In the genomic region with DNA sequence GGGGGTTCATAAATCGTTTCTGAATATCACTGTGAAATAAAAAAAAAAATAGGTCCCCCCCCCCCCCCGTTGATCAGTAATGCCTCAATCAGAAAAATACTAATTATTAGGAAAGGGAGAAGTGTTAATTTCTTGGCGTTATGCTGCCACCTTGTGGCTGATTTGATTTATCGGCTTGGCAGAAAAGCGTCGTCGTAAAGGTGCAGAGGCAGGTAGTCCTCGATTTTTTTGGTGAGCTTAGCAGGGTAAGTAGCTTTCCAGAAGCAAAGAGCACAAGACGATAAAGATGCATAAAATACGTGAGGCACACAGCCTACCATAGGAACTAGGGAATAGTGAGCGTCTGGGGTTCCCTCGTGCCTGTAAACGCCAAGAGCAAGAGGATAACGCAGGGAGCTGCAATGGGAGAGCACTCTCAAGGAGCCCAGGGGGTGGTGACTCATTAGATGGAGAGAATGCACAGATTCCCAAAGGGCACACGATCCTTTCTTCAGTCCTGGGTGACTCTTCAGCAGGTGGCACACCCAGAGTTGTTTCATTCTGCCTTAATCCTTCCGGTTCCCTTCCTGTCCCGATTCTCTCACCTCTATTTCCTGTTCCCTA, we compare ENCODE assay signal across 8 mouse cellular contexts. TPM values are rescaled to one million over a fixed set of nuclear protein-coding genes. Genes with fewer than 3 reads are reported as not detected.
DNase-seq lines count a peak whose midpoint lies in the region; ATAC-seq and TF ChIP-seq lines count a peak whose summit lies in the region.

No protein-coding gene starts in this region.

- no peak for TF ChIP-seq POLR2A in kidney, adult 2 months (IDR thresholded peaks at IDR 0.05; ENCODE audit: low read depth, low read length)

- peak; percentile 66 for TF ChIP-seq CTCF in kidney, adult 2 months (conservative IDR thresholded peaks at IDR 0.05; ENCODE audit: insufficient read depth, insufficient read length, low read depth, low read length)

- WGBS in kidney, adult 2 months = 11% methylated on average over 17 of the region's 17 CpGs
- WGBS in forebrain, embryonic 14.5 days = 13% methylated on average over 17 of the region's 17 CpGs
- WGBS in limb, embryonic 12.5 days = 18% methylated on average over 17 of the region's 17 CpGs
- 15% methylated on average over 17 of the region's 17 CpGs for WGBS in midbrain, embryonic 13.5 days

- no peaks in the 10 kb centered on the region for H3K9me3 ChIP-seq in forebrain, embryonic 14.5 days (replicated peaks; ENCODE audit: control insufficient read depth, low read length)
- no peaks in the 10 kb centered on the region for H3K9me3 ChIP-seq in limb, embryonic 12.5 days
- H3K9me3 ChIP-seq in midbrain, embryonic 13.5 days = no peaks in the 10 kb centered on the region

- 0 out of 2 replicates have a peak, but pooled peaks cover 9% of the 10 kb centered on the region for H3K4me1 ChIP-seq in kidney, adult 2 months (ENCODE audit: control insufficient read depth, insufficient read depth, low read length)
- peaks cover 3% of the 10 kb centered on the region; the same call in 1 of the 2 replicates for H3K4me1 ChIP-seq in forebrain, embryonic 14.5 days (ENCODE audit: control insufficient read depth, insufficient read depth, low read length)
- peaks cover 3% of the 10 kb centered on the region; the same call in 1 of the 2 replicates for H3K4me1 ChIP-seq in limb, embryonic 12.5 days (replicated peaks)
- H3K4me1 ChIP-seq in midbrain, embryonic 13.5 days (replicated peaks) = 0 out of 2 replicates have a peak, but pooled peaks cover 3% of the 10 kb centered on the region

- H3K36me3 ChIP-seq in kidney, adult 2 months (ENCODE audit: control insufficient read depth, insufficient read depth, low read length) = no peaks in the 10 kb centered on the region
- H3K36me3 ChIP-seq in forebrain, embryonic 14.5 days (ENCODE audit: control insufficient read depth, insufficient read depth, low read length) = no peaks in the 10 kb centered on the region
- H3K36me3 ChIP-seq in limb, embryonic 12.5 days = no peaks in the 10 kb centered on the region
- H3K36me3 ChIP-seq in midbrain, embryonic 13.5 days = no peaks in the 10 kb centered on the region
- no peaks in the 10 kb centered on the region for H3K36me3 ChIP-seq in splenic B cell, adult 2 months (ENCODE audit: control insufficient read depth, insufficient read depth, low read length, poor library complexity, severe bottlenecking)

- DNase-seq in kidney, adult 2 months = peak; percentile 59
- no peak for DNase-seq in kidney, adult 11 months
- peak; percentile 51 for DNase-seq in c-Kit-positive CD71-positive TER-119-negative erythroid progenitor cells, embryonic 14.5 days (ENCODE audit: low read depth)
- DNase-seq in forebrain, embryonic 14.5 days (ENCODE audit: low spot score) = peak; percentile 82
- DNase-seq in hindlimb bud, embryonic 11.5 days (ENCODE audit: extremely low spot score, low read depth, low spot score) = peak; percentile 14
- peak; percentile 73 for DNase-seq in splenic B cell, adult 2 months (ENCODE audit: low read depth, low spot score)

- no peaks in the 10 kb centered on the region for H3K27me3 ChIP-seq in kidney, adult 2 months (replicated peaks; ENCODE audit: control insufficient read depth, insufficient read depth, low read length)
- peaks cover 8% of the 10 kb centered on the region; the same call in 1 of the 2 replicates for H3K27me3 ChIP-seq in forebrain, embryonic 14.5 days (replicated peaks; ENCODE audit: control insufficient read depth, insufficient read depth, low read length)
- peaks cover 6% of the 10 kb centered on the region; the same call in 1 of the 2 replicates for H3K27me3 ChIP-seq in limb, embryonic 12.5 days
- H3K27me3 ChIP-seq in midbrain, embryonic 13.5 days = peaks cover 50% of the 10 kb centered on the region
- H3K27me3 ChIP-seq in splenic B cell, adult 2 months (ENCODE audit: control insufficient read depth, insufficient read depth, low read length, poor library complexity, severe bottlenecking) = no peaks in the 10 kb centered on the region

- no peak overlapping the region for H3K4me3 ChIP-seq in kidney, adult 2 months (ENCODE audit: insufficient read depth, low read depth, low read length)
- peak overlapping the region; percentile 15; the same call in 1 of the 2 replicates for H3K4me3 ChIP-seq in forebrain, embryonic 14.5 days (ENCODE audit: low read depth, low read length)
- H3K4me3 ChIP-seq in limb, embryonic 12.5 days (replicated peaks) = no peak overlapping the region
- H3K4me3 ChIP-seq in midbrain, embryonic 13.5 days (replicated peaks) = 0 out of 2 replicates have a peak overlapping the region, but pooled peaks have one; percentile 15

- ATAC-seq in forebrain, embryonic 14.5 days = peak; percentile 23; the same call in 1 of the 2 replicates
- no peak for ATAC-seq in limb, embryonic 12.5 days (ENCODE audit: insufficient number of reproducible peaks, insufficient read depth, low FRiP score, low TSS enrichment, low read depth)
- ATAC-seq in midbrain, embryonic 13.5 days = 0 out of 2 replicates have a peak, but pooled peaks have one; percentile 30

- H3K9ac ChIP-seq in forebrain, embryonic 14.5 days (ENCODE audit: low read length) = no peak overlapping the region
- no peak overlapping the region for H3K9ac ChIP-seq in limb, embryonic 12.5 days (replicated peaks)
- no peak overlapping the region for H3K9ac ChIP-seq in midbrain, embryonic 13.5 days (replicated peaks)

- H3K4me2 ChIP-seq in forebrain, embryonic 14.5 days (ENCODE audit: low read length) = peak overlapping the region; percentile 41
- peak overlapping the region; percentile 38 for H3K4me2 ChIP-seq in limb, embryonic 12.5 days
- peak overlapping the region; percentile 46 for H3K4me2 ChIP-seq in midbrain, embryonic 13.5 days (replicated peaks)

- H3K27ac ChIP-seq in kidney, adult 2 months (ENCODE audit: insufficient read depth, low read depth, low read length) = no peak overlapping the region
- no peak overlapping the region for H3K27ac ChIP-seq in forebrain, embryonic 14.5 days (ENCODE audit: low read depth, low read length)
- no peak overlapping the region for H3K27ac ChIP-seq in limb, embryonic 12.5 days
- no peak overlapping the region for H3K27ac ChIP-seq in midbrain, embryonic 13.5 days

RNA-seq across cellular contexts. Expression of a gene that starts 3.8 kb away (rescaled TPM):
- polyA plus RNA-seq in kidney, adult 2 months (2012; rRNA removed) = 0.37 and 0.53 TPM in 2 replicates
- polyA plus RNA-seq in forebrain, embryonic 14.5 days (2014; fragmentation: Nextera tagmentation; extraction: Ambion mirVana) = not detected in 2 replicates
- not detected in 2 replicates for polyA plus RNA-seq in limb, embryonic 12.5 days (2016; fragmentation: Nextera tagmentation; extraction: Ambion mirVana)
- not detected in 2 replicates for polyA plus RNA-seq in midbrain, embryonic 13.5 days (2015; fragmentation: Nextera tagmentation; extraction: Ambion mirVana)

RNA-seq across cellular contexts. Expression of a gene that starts 49.9 kb away (rescaled TPM):
- polyA plus RNA-seq in kidney, adult 2 months (2012; rRNA removed) = 20.1 and 20.6 TPM in 2 replicates
- 29.7 and 30.7 TPM in 2 replicates for polyA plus RNA-seq in forebrain, embryonic 14.5 days (2014; fragmentation: Nextera tagmentation; extraction: Ambion mirVana)
- polyA plus RNA-seq in limb, embryonic 12.5 days (2016; fragmentation: Nextera tagmentation; extraction: Ambion mirVana) = 35.2 and 37.0 TPM in 2 replicates
- polyA plus RNA-seq in midbrain, embryonic 13.5 days (2015; fragmentation: Nextera tagmentation; extraction: Ambion mirVana) = 26.3 and 27.7 TPM in 2 replicates

RNA-seq across cellular contexts. Expression of a gene that starts 50.1 kb away (rescaled TPM):
- polyA plus RNA-seq in kidney, adult 2 months (2012; rRNA removed) = 18.1 and 21.9 TPM in 2 replicates
- 72.7 and 81.1 TPM in 2 replicates for polyA plus RNA-seq in forebrain, embryonic 14.5 days (2014; fragmentation: Nextera tagmentation; extraction: Ambion mirVana)
- polyA plus RNA-seq in limb, embryonic 12.5 days (2016; fragmentation: Nextera tagmentation; extraction: Ambion mirVana) = 96.0 and 102 TPM in 2 replicates
- 87.0 and 99.6 TPM in 2 replicates for polyA plus RNA-seq in midbrain, embryonic 13.5 days (2015; fragmentation: Nextera tagmentation; extraction: Ambion mirVana)

Comparison
In these comparisons a context has a peak if more than half of its experiments do, and no peak if none do; other contexts are left out.
1. H3K4me3 ChIP-seq: peak in forebrain, embryonic 14.5 days (single experiment) and midbrain, embryonic 13.5 days (single experiment); none in kidney, adult 2 months (single experiment) and limb, embryonic 12.5 days (single experiment).
2. Peak in every context shown above with its lines, with median percentiles within 50 percentile points of each other: H3K4me2 ChIP-seq.